Mouse (Mus musculus) CD4-positive, CD25-positive, alpha-beta regulatory T cell, adult 2 months (primary cell): ENCODE data around the gene Mrgprh.
A peak's percentile ranks its signal among the peaks of the same experiment; 100 is the strongest.
"Not testable (repeated sequence)": the region's sequence is repeated elsewhere in the genome, so short reads cannot be mapped to it uniquely, and the experiment has no call there.

Experiments
- DNase-seq: peaks from one replicate; pipeline ENCODE4 v3.0.0-alpha.2; 2012; ENCODE audit warnings: low read depth, low spot score

Mrgprh gene

DNA sequence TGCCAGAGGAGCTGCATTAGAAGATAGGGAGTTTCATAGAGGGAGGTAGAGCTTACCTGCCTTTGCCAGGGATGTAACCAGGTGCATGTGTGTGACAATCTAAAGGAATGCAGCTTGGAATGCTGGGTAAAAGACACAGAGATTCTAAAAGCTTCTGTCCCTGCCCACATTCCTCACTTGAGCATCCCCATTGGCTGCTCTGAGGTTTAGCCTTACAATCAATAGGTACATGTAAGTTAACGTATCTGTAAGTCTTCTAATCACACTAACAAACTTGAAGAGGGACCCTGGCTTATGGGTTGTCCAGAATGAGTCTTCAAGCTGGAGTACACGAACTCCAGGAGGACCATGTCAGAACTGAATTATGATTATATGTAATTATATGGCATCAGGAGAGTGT is 7.8 kb upstream of the Mrgprh start, which contains the start of gene Mas1:
Mas1 (minus strand) TSS at position 101 of the 400 bp plus-strand sequence.
- DNase-seq = no peak

GRCm38 (mm10) chr17:12868640-12869039 is 7.2 kb upstream of the Mrgprh start:
- no peak for DNase-seq

GRCm38 (mm10) chr17:12872275-12873028 is 3.4 kb upstream of the Mrgprh start:
- no peak for DNase-seq

DNA sequence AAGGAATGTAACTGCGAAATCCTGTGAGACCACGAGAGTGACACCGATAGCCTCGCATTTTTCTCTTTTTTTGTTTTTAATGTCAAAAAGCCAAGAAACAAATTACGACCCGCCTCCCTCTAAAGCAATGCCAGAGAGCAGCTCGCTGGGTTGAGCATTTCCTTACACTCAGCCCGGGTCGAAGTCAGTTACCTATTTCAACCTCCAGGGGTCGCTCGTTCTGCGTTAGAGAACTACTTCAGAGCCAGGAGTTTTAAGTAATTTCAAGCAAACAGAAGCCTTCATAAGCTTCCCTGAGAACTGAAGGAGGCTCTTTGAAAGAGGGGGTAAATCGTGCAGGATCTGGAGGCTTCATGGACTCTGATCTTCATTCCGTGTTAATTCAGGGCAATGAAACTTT is 4.3 kb downstream of the Mrgprh start:
- DNase-seq = peak; percentile 89

- DNase-seq = no peak
These were observed 5.4 kb downstream of the Mrgprh start for GRCm38 (mm10) chr17:12881216-12881615.

DNA sequence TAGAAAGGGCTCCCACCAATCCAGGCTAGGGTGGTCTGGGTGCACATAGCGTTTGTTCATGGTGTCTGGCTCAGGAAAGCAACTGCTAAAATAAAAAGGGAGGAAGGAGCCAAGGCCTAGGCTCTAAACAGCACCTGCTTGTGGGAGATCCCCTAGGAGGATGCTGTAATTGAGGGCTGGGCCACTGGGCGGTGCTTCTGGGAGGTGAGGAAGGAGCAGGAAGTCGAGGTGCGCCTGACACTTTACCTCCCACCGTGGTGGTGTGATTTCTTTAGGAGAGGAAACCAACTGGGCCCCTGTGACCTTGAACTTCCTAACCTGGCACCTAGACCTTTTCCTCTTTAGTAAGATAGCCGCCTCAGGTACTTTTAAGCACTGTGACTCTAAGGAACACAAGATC is 10.8 kb downstream of the Mrgprh start:
- DNase-seq = peak; percentile 81

DNA sequence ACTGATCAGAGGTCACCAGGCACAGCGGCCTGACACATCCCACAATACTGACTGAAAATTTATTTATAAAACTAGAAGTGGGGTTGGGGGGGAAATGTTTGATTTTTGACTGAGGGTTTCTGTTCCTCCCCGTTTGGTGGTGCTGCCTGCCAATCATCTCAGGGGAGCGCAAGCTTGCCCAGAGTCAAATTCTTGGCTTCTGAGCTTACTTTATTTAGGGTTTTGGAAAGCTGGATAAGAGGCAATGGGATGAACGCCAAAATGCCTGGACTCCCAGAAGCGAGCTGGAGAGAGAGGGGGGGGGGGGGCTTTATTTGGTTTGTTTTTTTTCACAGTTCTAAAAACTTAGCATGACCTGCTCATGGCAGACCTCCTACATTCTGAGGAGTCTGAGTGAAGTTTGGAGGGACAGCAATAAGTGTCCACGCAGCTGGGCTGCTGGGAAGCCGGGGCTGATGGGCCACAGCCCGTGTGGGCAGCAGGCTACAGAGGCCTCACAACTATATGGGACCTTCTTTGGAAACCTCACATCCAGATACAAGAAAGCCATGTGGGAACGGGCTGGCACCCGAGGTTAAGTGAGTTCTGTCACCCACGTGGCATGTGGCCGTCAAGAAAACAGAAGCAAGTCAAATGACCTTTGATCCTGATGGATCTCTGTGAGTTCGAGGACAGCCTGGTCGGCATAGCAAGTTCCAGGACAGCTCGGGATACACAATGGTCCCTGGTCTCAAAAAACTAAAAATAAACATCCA is 11.4 kb downstream of the Mrgprh start:
- no peak for DNase-seq

GRCm38 (mm10) chr17:12891054-12891453 is 15.2 kb downstream of the Mrgprh start:
- DNase-seq = no peak

DNA sequence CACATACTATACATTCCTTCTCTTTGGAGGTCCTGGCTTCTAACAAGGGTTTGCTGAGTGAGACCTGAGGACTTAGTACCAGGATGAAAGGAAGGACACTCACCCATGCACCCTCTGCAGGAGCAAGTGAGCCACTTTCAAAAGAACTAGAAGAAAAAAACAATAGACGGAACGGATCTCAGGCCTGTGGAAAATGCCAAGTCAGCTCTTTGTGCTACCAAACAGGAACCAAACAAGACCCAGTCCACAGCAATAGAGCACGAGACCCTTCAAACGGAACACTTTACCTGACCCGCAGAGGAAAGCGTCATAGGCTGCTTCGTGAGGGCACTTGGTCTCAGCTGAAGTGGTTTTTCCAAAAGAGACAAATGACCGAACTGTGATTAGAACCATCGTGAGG is 16.2 kb downstream of the Mrgprh start:
- no peak for DNase-seq

DNA sequence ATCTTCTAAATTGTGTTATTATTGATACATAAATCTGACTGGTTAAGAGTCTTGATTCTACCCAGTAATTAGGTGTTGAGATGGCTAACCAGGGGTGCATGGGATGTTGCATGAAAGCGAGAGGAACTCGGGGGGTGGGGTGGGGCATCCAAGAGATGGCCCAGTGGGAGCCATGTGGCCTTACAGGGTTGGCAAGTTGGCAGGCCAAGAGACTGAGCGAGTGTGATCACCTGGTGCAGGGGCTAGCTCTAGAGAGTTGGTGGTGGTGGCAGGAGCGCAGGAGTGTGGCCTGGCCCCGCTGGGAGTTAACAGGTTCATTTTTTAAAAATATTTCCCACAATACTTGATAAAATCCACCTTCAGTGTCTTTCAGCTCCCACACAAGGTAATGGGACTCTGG is 21.8 kb downstream of the Mrgprh start:
- no peak for DNase-seq

GRCm38 (mm10) chr17:12898607-12899006 is 22.8 kb downstream of the Mrgprh start:
- DNase-seq = not testable (repeated sequence)

GRCm38 (mm10) chr17:12902291-12902690 is 26.5 kb downstream of the Mrgprh start:
- DNase-seq = no peak

- DNase-seq = no peak
These were observed 27.8 kb downstream of the Mrgprh start for GRCm38 (mm10) chr17:12903372-12904333.

DNA sequence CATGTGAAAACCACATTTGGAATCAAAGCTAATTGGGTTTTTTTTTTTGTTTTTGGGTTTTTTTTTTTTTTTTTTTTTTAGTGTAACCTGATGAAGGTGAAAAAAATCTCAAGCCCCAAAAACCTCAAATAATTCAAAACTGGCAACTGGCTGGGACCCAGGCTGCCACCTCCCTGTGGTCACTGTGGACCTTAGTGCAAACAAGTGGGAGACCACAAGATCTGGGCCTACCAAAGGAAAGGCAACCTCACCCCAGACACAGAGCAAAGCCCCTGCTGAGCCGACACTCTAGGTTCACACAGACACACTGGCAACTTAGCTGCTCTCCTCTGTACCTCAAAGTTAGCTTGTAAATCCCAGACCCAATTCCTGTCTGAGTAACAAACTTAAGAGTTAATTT is 28.5 kb downstream of the Mrgprh start:
- DNase-seq = no peak

DNA sequence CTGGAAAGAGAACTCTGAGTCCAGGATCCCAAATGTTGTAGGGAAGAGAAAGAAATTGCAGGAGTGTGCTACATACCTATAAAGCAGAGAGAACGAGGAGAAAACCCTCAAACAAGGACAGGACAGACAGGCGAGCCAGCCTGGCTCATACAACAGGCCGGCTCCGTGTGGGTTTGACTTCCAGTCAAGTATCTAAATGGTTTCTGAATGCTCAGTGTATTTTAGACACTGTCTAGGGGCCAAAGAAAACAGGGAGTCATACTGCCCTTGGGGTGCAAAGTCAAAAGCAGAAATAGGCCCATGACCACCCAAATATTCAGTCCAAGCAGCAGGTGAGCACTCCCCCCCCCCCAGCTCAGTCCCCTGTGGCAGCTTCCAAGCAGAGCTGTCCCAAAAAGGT is 30.0 kb downstream of the Mrgprh start:
- no peak for DNase-seq

DNA sequence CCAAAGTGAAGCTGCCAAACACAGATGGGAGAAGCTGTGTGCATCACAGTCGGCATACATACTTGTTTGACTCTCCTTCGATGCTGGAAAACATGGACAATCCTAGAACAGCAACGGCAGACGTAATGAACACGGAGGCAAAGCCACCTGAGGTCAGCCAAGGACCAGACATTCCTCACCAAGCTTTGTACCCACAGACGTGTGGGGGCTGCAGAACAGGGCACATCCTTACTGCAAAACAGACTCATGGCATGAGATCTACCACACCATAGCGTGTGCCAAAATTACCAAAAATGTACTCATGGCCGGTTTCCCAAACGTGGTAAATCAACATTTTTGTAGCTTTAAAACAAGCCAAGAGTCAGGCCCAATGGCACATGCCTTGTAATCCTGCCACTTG is 30.6 kb downstream of the Mrgprh start:
- no peak for DNase-seq

GRCm38 (mm10) chr17:12909361-12910280 is 33.8 kb downstream of the Mrgprh start, which contains the start of gene Pnldc1:
TSS of gene Pnldc1 (minus strand) at chr17:12910230.
- no peak for DNase-seq

DNA sequence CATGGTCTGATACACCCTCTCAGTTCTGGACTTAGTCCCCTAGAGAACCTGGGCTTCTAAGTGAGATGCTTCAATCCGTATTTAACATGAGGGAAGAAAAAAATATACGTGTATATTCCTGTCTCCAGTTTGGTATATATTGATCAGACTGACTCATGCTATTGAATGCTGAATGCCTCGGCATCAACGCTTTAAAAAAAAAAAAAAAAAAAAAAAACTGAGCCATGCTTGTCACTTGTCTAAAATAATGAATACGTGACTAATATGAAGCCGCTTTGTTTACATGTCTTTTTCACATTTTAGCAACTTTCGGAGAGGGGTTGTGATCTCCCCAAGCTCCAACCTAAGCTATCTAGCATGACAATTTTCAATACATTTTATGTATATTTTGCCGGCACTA is 34.6 kb downstream of the Mrgprh start:
- no peak for DNase-seq

DNA sequence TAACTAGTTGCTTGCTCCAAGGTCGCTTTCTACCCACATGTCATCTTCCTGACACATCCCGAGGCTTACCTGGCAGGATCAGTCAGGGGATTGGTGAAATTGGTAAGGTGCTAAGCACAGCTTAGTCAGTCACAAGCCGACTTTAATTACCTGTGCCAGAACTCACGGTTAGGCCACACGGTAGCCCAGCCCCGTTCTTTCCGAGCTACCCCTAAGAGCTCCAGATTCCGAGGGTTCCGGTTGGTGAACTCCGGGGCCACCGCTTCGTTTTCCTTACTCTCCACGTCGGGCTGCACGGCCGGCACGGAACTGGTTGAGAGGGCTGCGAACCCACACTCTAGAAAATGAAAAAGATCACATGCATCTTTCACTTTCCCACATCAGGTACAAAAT is 39.6 kb downstream of the Mrgprh start, which contains the start of gene Tcp1:
Tcp1 (plus strand) TSS at position 214 of the 393 bp plus-strand sequence.
- no peak for DNase-seq

GRCm38 (mm10) chr17:12915881-12916583 is 40.2 kb downstream of the Mrgprh start, which contains the start of gene Mrpl18:
TSS of gene Mrpl18 (minus strand) at chr17:12916345.
- peak; percentile 99 for DNase-seq
